ENCODE assay signal across 10 mouse cellular contexts in the genomic region with DNA sequence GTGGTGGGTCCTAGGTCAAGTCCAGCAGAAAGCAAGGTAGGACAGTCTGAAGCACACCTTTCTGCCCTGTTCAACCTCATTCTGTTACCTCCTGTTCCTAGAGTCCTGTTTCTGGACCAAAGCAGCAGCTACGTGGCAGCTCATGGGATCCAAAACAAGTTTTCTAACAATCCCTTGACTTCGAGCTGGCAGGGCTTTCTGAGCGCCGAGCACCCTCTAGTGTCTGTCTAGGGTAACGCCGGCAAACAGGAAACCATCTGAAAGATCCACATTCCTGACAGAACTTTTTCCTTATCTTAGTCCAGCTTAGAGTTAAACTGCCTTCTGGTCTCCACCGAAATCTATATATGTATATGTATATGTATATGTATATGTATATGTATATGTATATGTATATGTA. TPM values are rescaled to one million over a fixed set of nuclear protein-coding genes. Genes with fewer than 3 reads are reported as not detected.
DNase-seq lines count a peak whose midpoint lies in the region; TF ChIP-seq lines count a peak whose summit lies in the region.
"Had no signal": no experiment of that assay in that cellular context is flagged by ENCODE, and none has a peak within 500 bp of the region (broad histone marks: within the 10 kb centered on the region; RNA-seq: fewer than 3 reads in every experiment).

No protein-coding gene starts in this region.

- no peak overlapping the region for H3K4me3 ChIP-seq in cortical plate, adult 2 months (ENCODE audit: insufficient read depth, low read length)

- no peaks in the 10 kb centered on the region for H3K4me1 ChIP-seq in cortical plate, adult 2 months (ENCODE audit: control insufficient read depth, insufficient read depth, low read length)

- TF ChIP-seq POLR2A in cortical plate, adult 2 months (IDR thresholded peaks at IDR 0.05; ENCODE audit: extremely low read depth, insufficient read depth, low read length), result no peak

- TF ChIP-seq CTCF in cortical plate, adult 2 months (IDR thresholded peaks at IDR 0.05; ENCODE audit: extremely low read depth, insufficient read depth, low read length), result peak; percentile 82

- H3K27ac ChIP-seq in cortical plate, adult 2 months (ENCODE audit: insufficient read depth, low read length), result no peak overlapping the region

- peak; percentile 55 to 85 for DNase-seq in adrenal gland, adult (ENCODE audit: inconsistent age in 2 of 2, low spot score in 1 of 2)
- DNase-seq in adrenal gland, postnatal 4 days (ENCODE audit: low spot score in 2 of 2), result no peak
- peak; percentile 7 to 51 for DNase-seq in layer of hippocampus, adult 18-20 months (ENCODE audit: low spot score in 2 of 2)
- DNase-seq in layer of hippocampus, postnatal 36 days, result no peak
- DNase-seq in MN1 (ENCODE audit: low spot score), result peak; percentile 32
- DNase-seq in layer of hippocampus, postnatal 14 days (ENCODE audit: low spot score in 2 of 2), result peak; percentile 32 to 34
- DNase-seq in retina, postnatal 1 day, result peak; percentile 63

RNA-seq across cellular contexts. Expression of a gene that starts 31.0 kb away (rescaled TPM):
- total RNA-seq in adrenal gland, postnatal 4 days (2021), result 10 to 100 TPM; 86.0 to 93.6 TPM
- total RNA-seq in layer of hippocampus, adult 18-20 months (2021), result not detected
- total RNA-seq in layer of hippocampus, postnatal 36 days (2021), result not detected
- polyA plus RNA-seq in cortical plate, adult 2 months (2012; rRNA removed), result not detected in 2 replicates
- not detected for total RNA-seq in layer of hippocampus, postnatal 14 days (2021)
- polyA plus RNA-seq: heart, embryonic 14.5 days had no signal

RNA-seq across cellular contexts. Expression of a gene that starts 41.5 kb away (rescaled TPM):
- total RNA-seq in adrenal gland, postnatal 4 days (2021), result 10 to 100 TPM; 58.4 to 61.2 TPM
- not detected for total RNA-seq in layer of hippocampus, adult 18-20 months (2021)
- total RNA-seq in layer of hippocampus, postnatal 36 days (2021), result not detected
- polyA plus RNA-seq in cortical plate, adult 2 months (2012; rRNA removed), result not detected in 2 replicates
- not detected for total RNA-seq in layer of hippocampus, postnatal 14 days (2021)
- polyA plus RNA-seq: heart, embryonic 14.5 days had no signal

RNA-seq across cellular contexts. Expression of a gene that starts 46.1 kb away (rescaled TPM):
- not detected for total RNA-seq in adrenal gland, postnatal 4 days (2021)
- not detected for total RNA-seq in layer of hippocampus, adult 18-20 months (2021)
- total RNA-seq in layer of hippocampus, postnatal 36 days (2021), result not detected
- not detected in 2 replicates for polyA plus RNA-seq in cortical plate, adult 2 months (2012; rRNA removed)
- not detected for total RNA-seq in layer of hippocampus, postnatal 14 days (2021)
- polyA plus RNA-seq: heart, embryonic 14.5 days; neural tube, embryonic 14.5 days had no signal

RNA-seq across cellular contexts. Expression of a gene that starts 46.2 kb away (rescaled TPM):
- total RNA-seq in adrenal gland, postnatal 4 days (2021), result 10 to 100 TPM; 39.4 to 49.8 TPM
- total RNA-seq in layer of hippocampus, adult 18-20 months (2021), result not detected
- total RNA-seq in layer of hippocampus, postnatal 36 days (2021), result not detected
- polyA plus RNA-seq in cortical plate, adult 2 months (2012; rRNA removed), result not detected in 2 replicates
- not detected for total RNA-seq in layer of hippocampus, postnatal 14 days (2021)
- polyA plus RNA-seq: heart, embryonic 14.5 days had no signal

RNA-seq across cellular contexts. Expression of a gene that starts 52.1 kb away (rescaled TPM):
- total RNA-seq in adrenal gland, postnatal 4 days (2021), result 10 to 100 TPM; 43.6 to 47.9 TPM
- total RNA-seq in layer of hippocampus, adult 18-20 months (2021), result not detected
- not detected for total RNA-seq in layer of hippocampus, postnatal 36 days (2021)
- not detected in 2 replicates for polyA plus RNA-seq in cortical plate, adult 2 months (2012; rRNA removed)
- not detected for total RNA-seq in layer of hippocampus, postnatal 14 days (2021)
- polyA plus RNA-seq: heart, embryonic 14.5 days had no signal

Comparison
In these comparisons a context has a peak if more than half of its experiments do, and no peak if none do; other contexts are left out.
1. DNase-seq: peak in adrenal gland, adult (2 of 2), layer of hippocampus, adult 18-20 months (2 of 2), MN1 (single experiment), layer of hippocampus, postnatal 14 days (2 of 2) and retina, postnatal 1 day (single experiment); none in adrenal gland, postnatal 4 days (0 of 2) and layer of hippocampus, postnatal 36 days (0 of 2).
2. RNA of a gene that starts 31.0 kb away (total RNA-seq): 86.0 to 93.6 TPM in adrenal gland, postnatal 4 days; not detected in layer of hippocampus, adult 18-20 months, not detected in layer of hippocampus, postnatal 36 days and not detected in layer of hippocampus, postnatal 14 days; every median in the first group is over 10 times any median in the second.
3. RNA of a gene that starts 41.5 kb away (total RNA-seq): 58.4 to 61.2 TPM in adrenal gland, postnatal 4 days; not detected in layer of hippocampus, postnatal 14 days, not detected in layer of hippocampus, adult 18-20 months and not detected in layer of hippocampus, postnatal 36 days; every median in the first group is over 10 times any median in the second.